Mouse (Mus musculus): ENCODE measurements around the gene Dbi. TPM values are rescaled to one million over a fixed set of nuclear protein-coding genes. Genes with fewer than 3 reads are reported as not detected.
A peak's percentile ranks its signal among the peaks of the same experiment; 100 is the strongest.

Gene Dbi
- total and polyA plus RNA-seq, 3 experiments: 14.5 to 652 (median 118) TPM

GRCm38 (mm10) chr1:120118854-120119253 lies 2.0 kb downstream of the Dbi start:
- Histone ChIP-seq H3K9me3 (replicated peaks) (peaks cover 17% of the 10 kb centered on the region), H3K4me3 (ENCODE audit: low read depth, low read length) (peak overlapping the region; percentile 29; the same call in 1 of the 2 replicates), H3K36me3 (replicated peaks) (peaks cover 68% of the 10 kb centered on the region), H3K4me1 (ENCODE audit: insufficient read depth, low read depth, low read length) (peaks cover 55% of the 10 kb centered on the region), H3K27me3 (ENCODE audit: insufficient read depth, low read length) (no peaks in the 10 kb centered on the region)
- DNase-seq (ENCODE audit: low spot score) (no peak), ATAC-seq (ENCODE audit: extremely low read depth, insufficient number of reproducible peaks, low FRiP score, poor library complexity, severe bottlenecking) (no peak)
- TF ChIP-seq GATA1 (IDR thresholded peaks at IDR 0.05; ENCODE audit: borderline replicate concordance, low read length) (no peak), CTCF (IDR thresholded peaks at IDR 0.05; ENCODE audit: low read depth, low read length) (no peak), TAL1 (conservative IDR thresholded peaks at IDR 0.05; ENCODE audit: low read depth, low read length) (no peak), GATA2 (IDR thresholded peaks at IDR 0.05; ENCODE audit: borderline replicate concordance, low read depth, low read length) (no peak), POLR2AphosphoS5 (IDR thresholded peaks at IDR 0.05; ENCODE audit: insufficient replicate concordance, low read depth, low read length) (no peak)

DNA sequence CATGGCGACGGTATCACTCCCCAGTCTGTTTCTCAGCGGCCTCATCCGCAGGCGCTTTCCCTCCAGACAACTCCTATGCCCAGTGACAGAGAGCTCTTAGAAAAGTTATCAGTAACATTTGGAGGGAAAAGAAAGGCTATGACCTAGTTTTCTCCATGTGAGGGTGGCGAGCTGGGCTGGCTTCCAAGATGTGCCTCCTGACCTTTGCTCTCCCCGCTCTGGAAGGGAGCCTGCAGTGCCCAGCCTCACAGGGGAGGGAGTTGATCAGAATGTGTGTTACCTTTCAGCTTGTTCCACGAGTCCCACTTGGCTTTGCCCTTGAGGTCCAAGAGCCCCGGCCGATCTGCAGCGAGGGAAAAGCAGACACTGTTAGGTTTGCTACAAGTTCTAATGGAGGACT lies 4.8 kb downstream of the Dbi start:
- ATAC-seq (ENCODE audit: extremely low read depth, insufficient number of reproducible peaks, low FRiP score, poor library complexity, severe bottlenecking) (no peak), DNase-seq (ENCODE audit: low spot score) (no peak)
- Histone ChIP-seq H3K36me3 (replicated peaks) (peaks cover 89% of the 10 kb centered on the region), H3K9me3 (replicated peaks) (peaks cover 17% of the 10 kb centered on the region), H3K27me3 (ENCODE audit: insufficient read depth, low read length) (no peaks in the 10 kb centered on the region), H3K4me3 (ENCODE audit: low read depth, low read length) (no peak overlapping the region), H3K4me1 (ENCODE audit: insufficient read depth, low read depth, low read length) (peaks cover 48% of the 10 kb centered on the region)
- TF ChIP-seq TAL1 (conservative IDR thresholded peaks at IDR 0.05; ENCODE audit: low read depth, low read length) (no peak), GATA1 (IDR thresholded peaks at IDR 0.05; ENCODE audit: borderline replicate concordance, low read length) (no peak), POLR2AphosphoS5 (IDR thresholded peaks at IDR 0.05; ENCODE audit: insufficient replicate concordance, low read depth, low read length) (no peak), CTCF (IDR thresholded peaks at IDR 0.05; ENCODE audit: low read depth, low read length) (no peak)

GRCm38 (mm10) chr1:120115671-120116081 lies 5.2 kb downstream of the Dbi start:
- peaks cover 93% of the 10 kb centered on the region for H3K36me3 ChIP-seq (replicated peaks)
- TF ChIP-seq GATA1 (IDR thresholded peaks at IDR 0.05; ENCODE audit: borderline replicate concordance, low read length) (no peak), POLR2AphosphoS5 (IDR thresholded peaks at IDR 0.05; ENCODE audit: insufficient replicate concordance, low read depth, low read length) (no peak), TAL1 (conservative IDR thresholded peaks at IDR 0.05; ENCODE audit: low read depth, low read length) (no peak), CTCF (IDR thresholded peaks at IDR 0.05; ENCODE audit: low read depth, low read length) (no peak), GATA2 (IDR thresholded peaks at IDR 0.05; ENCODE audit: borderline replicate concordance, low read depth, low read length) (no peak)
- ATAC-seq (ENCODE audit: extremely low read depth, insufficient number of reproducible peaks, low FRiP score, poor library complexity, severe bottlenecking) (no peak), DNase-seq (ENCODE audit: low spot score) (no peak)
- H3K27me3 ChIP-seq (ENCODE audit: insufficient read depth, low read length): no peaks in the 10 kb centered on the region
- no peak overlapping the region for H3K4me3 ChIP-seq (ENCODE audit: low read depth, low read length)
- H3K4me1 ChIP-seq (ENCODE audit: insufficient read depth, low read depth, low read length): peaks cover 48% of the 10 kb centered on the region
- H3K9me3 ChIP-seq (replicated peaks): peaks cover 17% of the 10 kb centered on the region

GRCm38 (mm10) chr1:120112251-120113187 lies 8.4 kb downstream of the Dbi start:
- H3K36me3 ChIP-seq (replicated peaks): peaks cover 68% of the 10 kb centered on the region
- peaks cover 19% of the 10 kb centered on the region for H3K4me1 ChIP-seq (ENCODE audit: insufficient read depth, low read depth, low read length)
- H3K4me3 ChIP-seq (ENCODE audit: low read depth, low read length): no peak overlapping the region
- peak; percentile 46 for ATAC-seq (ENCODE audit: extremely low read depth, insufficient number of reproducible peaks, low FRiP score, poor library complexity, severe bottlenecking)
- no peaks in the 10 kb centered on the region; the same call in 1 of the 2 replicates for H3K27me3 ChIP-seq (ENCODE audit: insufficient read depth, low read length)
- no peak for TF ChIP-seq TAL1 (conservative IDR thresholded peaks at IDR 0.05; ENCODE audit: low read depth, low read length)
- TF ChIP-seq POLR2AphosphoS5 (IDR thresholded peaks at IDR 0.05; ENCODE audit: insufficient replicate concordance, low read depth, low read length): no peak
- TF ChIP-seq CTCF (IDR thresholded peaks at IDR 0.05; ENCODE audit: low read depth, low read length): no peak
- no peak for TF ChIP-seq GATA1 (IDR thresholded peaks at IDR 0.05; ENCODE audit: borderline replicate concordance, low read length)
- no peak for TF ChIP-seq GATA2 (IDR thresholded peaks at IDR 0.05; ENCODE audit: borderline replicate concordance, low read depth, low read length)
- peaks cover 17% of the 10 kb centered on the region for H3K9me3 ChIP-seq (replicated peaks)
- no peak for DNase-seq (ENCODE audit: low spot score)

DNA sequence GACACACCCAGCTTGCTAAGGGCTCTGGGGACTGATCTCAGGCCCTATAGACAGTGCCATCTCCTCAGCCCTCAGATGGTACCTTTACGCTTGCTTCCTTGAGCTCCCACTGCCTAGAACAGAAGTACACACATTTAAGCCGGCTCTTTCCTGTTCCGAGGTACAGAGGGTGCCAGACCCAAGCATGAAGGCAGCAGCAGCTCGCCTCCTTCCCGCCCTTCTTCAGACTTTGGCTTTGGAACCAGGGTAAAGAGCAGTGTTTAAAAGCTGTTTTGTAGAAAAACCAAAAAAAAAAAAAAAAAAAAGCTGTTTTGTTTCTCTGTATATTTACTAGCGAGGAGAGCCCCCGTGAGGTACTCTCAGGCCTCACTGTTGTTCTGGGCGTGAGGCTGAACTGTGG lies 9.1 kb downstream of the Dbi start:
- Histone ChIP-seq H3K36me3 (replicated peaks) (peaks cover 60% of the 10 kb centered on the region), H3K9me3 (replicated peaks) (peaks cover 17% of the 10 kb centered on the region), H3K4me3 (ENCODE audit: low read depth, low read length) (no peak overlapping the region), H3K27me3 (ENCODE audit: insufficient read depth, low read length) (no peaks in the 10 kb centered on the region; the same call in 1 of the 2 replicates), H3K4me1 (ENCODE audit: insufficient read depth, low read depth, low read length) (peaks cover 17% of the 10 kb centered on the region)
- no peak for TF ChIP-seq GATA2 (IDR thresholded peaks at IDR 0.05; ENCODE audit: borderline replicate concordance, low read depth, low read length)
- DNase-seq (ENCODE audit: low spot score) (no peak), ATAC-seq (ENCODE audit: extremely low read depth, insufficient number of reproducible peaks, low FRiP score, poor library complexity, severe bottlenecking) (no peak)

GRCm38 (mm10) chr1:120109741-120110432 lies 11.0 kb downstream of the Dbi start:
- Histone ChIP-seq H3K4me3 (ENCODE audit: low read depth, low read length) (no peak overlapping the region), H3K27me3 (ENCODE audit: insufficient read depth, low read length) (no peaks in the 10 kb centered on the region; the same call in 1 of the 2 replicates), H3K36me3 (replicated peaks) (peaks cover 42% of the 10 kb centered on the region), H3K9me3 (replicated peaks) (peaks cover 7% of the 10 kb centered on the region), H3K4me1 (ENCODE audit: insufficient read depth, low read depth, low read length) (peaks cover 17% of the 10 kb centered on the region)
- no peak for TF ChIP-seq GATA2 (IDR thresholded peaks at IDR 0.05; ENCODE audit: borderline replicate concordance, low read depth, low read length)
- no peak for TF ChIP-seq POLR2AphosphoS5 (IDR thresholded peaks at IDR 0.05; ENCODE audit: insufficient replicate concordance, low read depth, low read length)
- no peak for TF ChIP-seq CTCF (IDR thresholded peaks at IDR 0.05; ENCODE audit: low read depth, low read length)
- no peak for TF ChIP-seq GATA1 (IDR thresholded peaks at IDR 0.05; ENCODE audit: borderline replicate concordance, low read length)
- TF ChIP-seq TAL1 (conservative IDR thresholded peaks at IDR 0.05; ENCODE audit: low read depth, low read length): no peak
- ATAC-seq (ENCODE audit: extremely low read depth, insufficient number of reproducible peaks, low FRiP score, poor library complexity, severe bottlenecking) (no peak), DNase-seq (ENCODE audit: low spot score) (no peak)

Measured in G1E (cell line).